9 mouse cellular contexts compared by ENCODE assay signal in the genomic region with DNA sequence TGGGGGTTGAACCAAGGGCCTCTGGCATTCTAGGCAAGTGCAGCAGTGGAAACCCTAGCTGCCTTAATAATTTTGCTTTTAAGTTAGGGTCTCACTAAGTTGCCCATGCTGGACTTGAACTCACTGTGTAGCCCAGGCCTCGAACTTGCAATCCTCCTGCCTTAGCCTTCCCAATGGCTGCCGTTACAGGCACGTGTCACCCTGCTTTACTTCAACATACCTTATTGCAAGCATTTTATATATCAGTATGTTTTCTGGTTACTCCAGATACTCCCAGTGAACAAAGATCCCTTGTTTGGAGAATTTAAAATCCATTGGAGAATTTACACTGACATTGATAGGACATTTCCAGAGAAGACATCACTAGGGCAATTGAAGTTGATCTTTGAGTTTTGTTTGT. TPM values are rescaled to one million over a fixed set of nuclear protein-coding genes. Genes with fewer than 3 reads are reported as not detected.
A peak's percentile ranks its signal among the peaks of the same experiment; 100 is the strongest.
DNase-seq lines count a peak whose midpoint lies in the region; ATAC-seq and TF ChIP-seq lines count a peak whose summit lies in the region.
"Had no signal": no experiment of that assay in that cellular context is flagged by ENCODE, and none has a peak within 500 bp of the region (broad histone marks: within the 10 kb centered on the region; RNA-seq: fewer than 3 reads in every experiment).

No protein-coding gene starts in this region.

- H3K4me3 ChIP-seq in heart, postnatal 0 days (ENCODE audit: low read depth, low read length), result peak overlapping the region; percentile 92
- H3K4me3 ChIP-seq in bone marrow macrophage, adult 2 months (ENCODE audit: insufficient read depth, low read length), result peak overlapping the region; percentile 92
- H3K4me3 ChIP-seq in hindbrain, embryonic 13.5 days, result peak overlapping the region; percentile 69
- H3K4me3 ChIP-seq in midbrain, embryonic 13.5 days (replicated peaks), result peak overlapping the region; percentile 83

- TF ChIP-seq CTCF in heart, postnatal 0 days (IDR thresholded peaks at IDR 0.05; ENCODE audit: low read depth), result no peak
- TF ChIP-seq CTCF in bone marrow macrophage, adult 2 months (IDR thresholded peaks at IDR 0.05; ENCODE audit: low read depth, low read length), result no peak

- 0 out of 2 replicates have a peak, but pooled peaks cover 3% of the 10 kb centered on the region for H3K36me3 ChIP-seq in heart, postnatal 0 days (replicated peaks; ENCODE audit: control insufficient read depth, insufficient read depth, low read length)
- H3K36me3 ChIP-seq in hindbrain, embryonic 13.5 days, result no peaks in the 10 kb centered on the region
- H3K36me3 ChIP-seq in midbrain, embryonic 13.5 days, result peaks cover 3% of the 10 kb centered on the region; the same call in 1 of the 2 replicates

- H3K27ac ChIP-seq in heart, postnatal 0 days (ENCODE audit: low read depth), result 0 out of 2 replicates have a peak overlapping the region, but pooled peaks have one; percentile 89
- no peak overlapping the region for H3K27ac ChIP-seq in bone marrow macrophage, adult 2 months (ENCODE audit: insufficient read depth, low read depth, low read length)
- peak overlapping the region; percentile 92 for H3K27ac ChIP-seq in hindbrain, embryonic 13.5 days
- H3K27ac ChIP-seq in midbrain, embryonic 13.5 days, result peak overlapping the region; percentile 87; the same call in 1 of the 2 replicates

- no peaks in the 10 kb centered on the region for H3K27me3 ChIP-seq in heart, postnatal 0 days (ENCODE audit: control insufficient read depth, insufficient read depth, low read length)
- H3K27me3 ChIP-seq in hindbrain, embryonic 13.5 days, result no peaks in the 10 kb centered on the region
- H3K27me3 ChIP-seq in midbrain, embryonic 13.5 days, result no peaks in the 10 kb centered on the region
- H3K27me3 ChIP-seq: Patski had no signal

- 0 out of 2 replicates have a peak overlapping the region, but pooled peaks have one; percentile 90 for H3K9ac ChIP-seq in heart, postnatal 0 days (replicated peaks; ENCODE audit: low read depth, low read length)
- H3K9ac ChIP-seq in hindbrain, embryonic 13.5 days, result peak overlapping the region; percentile 87
- H3K9ac ChIP-seq in midbrain, embryonic 13.5 days (replicated peaks), result peak overlapping the region; percentile 85

- 94% methylated on average over 3 of the region's 3 CpGs for WGBS in heart, postnatal 0 days
- 93% methylated on average over 3 of the region's 3 CpGs for WGBS in hindbrain, embryonic 13.5 days
- 95% methylated on average over 3 of the region's 3 CpGs for WGBS in midbrain, embryonic 13.5 days

- intact Hi-C loops in heart, postnatal 36 days (cut with DNase I), result no loop called here

- no peaks in the 10 kb centered on the region for H3K9me3 ChIP-seq in heart, postnatal 0 days (replicated peaks; ENCODE audit: control insufficient read depth, low read length)
- H3K9me3 ChIP-seq in hindbrain, embryonic 13.5 days, result no peaks in the 10 kb centered on the region
- no peaks in the 10 kb centered on the region for H3K9me3 ChIP-seq in midbrain, embryonic 13.5 days

- TF ChIP-seq POLR2A in bone marrow macrophage, adult 2 months (IDR thresholded peaks at IDR 0.05; ENCODE audit: borderline replicate concordance, low read depth, low read length), result no peak

- H3K4me1 ChIP-seq in heart, postnatal 0 days (ENCODE audit: control insufficient read depth, insufficient read depth), result peaks cover 12% of the 10 kb centered on the region
- H3K4me1 ChIP-seq in bone marrow macrophage, adult 2 months (ENCODE audit: control insufficient read depth, insufficient read depth, low read length), result peaks cover 11% of the 10 kb centered on the region; the same call in 1 of the 2 replicates
- H3K4me1 ChIP-seq in hindbrain, embryonic 13.5 days (replicated peaks), result peaks cover 12% of the 10 kb centered on the region
- H3K4me1 ChIP-seq in midbrain, embryonic 13.5 days (replicated peaks), result peaks cover 14% of the 10 kb centered on the region

- peak overlapping the region; percentile 97 for H3K4me2 ChIP-seq in heart, postnatal 0 days (ENCODE audit: low read depth, low read length)
- peak overlapping the region; percentile 77 for H3K4me2 ChIP-seq in hindbrain, embryonic 13.5 days
- peak overlapping the region; percentile 82 for H3K4me2 ChIP-seq in midbrain, embryonic 13.5 days (replicated peaks)

- ATAC-seq in heart, postnatal 0 days (ENCODE audit: insufficient read depth, low read depth), result no peak
- no peak for ATAC-seq in hindbrain, embryonic 13.5 days (ENCODE audit: low FRiP score)
- ATAC-seq in midbrain, embryonic 13.5 days, result no peak

- no peak for TF ChIP-seq EP300 in heart, postnatal 0 days (IDR thresholded peaks at IDR 0.05; ENCODE audit: low read depth)

- no peak for DNase-seq in heart, postnatal 0 days (ENCODE audit: low spot score)
- no peak for DNase-seq in heart, postnatal 36 days
- DNase-seq in layer of hippocampus, adult 9-11 months, result no peak
- no peak for DNase-seq in frontal cortex, postnatal 25 days (ENCODE audit: low spot score in 2 of 2)
- no peak for DNase-seq in cerebellum, adult 8-10 months

RNA-seq across cellular contexts. Expression of a gene that starts 0.8 kb away (rescaled TPM):
- 0.99 and 4.4 TPM in 2 replicates for total RNA-seq in heart, postnatal 0 days (2014; rRNA removed; ENCODE audit: low replicate concordance)
- polyA plus RNA-seq in heart, postnatal 0 days (2015; fragmentation: Nextera tagmentation; extraction: Ambion mirVana), result 2.5 and 2.7 TPM in 2 replicates
- 1 to 10 TPM; 1.4 to 2.0 TPM for total RNA-seq in heart, postnatal 36 days (2021)
- 1.9 TPM in 2 replicates for polyA plus RNA-seq in bone marrow macrophage, adult 2 months (2012; ENCODE audit: insufficient read depth, insufficient read length, missing spikeins)
- 8.0 TPM in 2 replicates for polyA plus RNA-seq in hindbrain, embryonic 13.5 days (2015; fragmentation: Nextera tagmentation; extraction: Ambion mirVana)
- polyA plus RNA-seq in midbrain, embryonic 13.5 days (2015; fragmentation: Nextera tagmentation; extraction: Ambion mirVana), result 10.8 and 10.9 TPM in 2 replicates

RNA-seq across cellular contexts. Expression of a gene that starts 18.1 kb away (rescaled TPM):
- 0.04 TPM in 1 of 2 replicates, not detected in the other for total RNA-seq in heart, postnatal 0 days (2014; rRNA removed; ENCODE audit: low replicate concordance)
- polyA plus RNA-seq in heart, postnatal 0 days (2015; fragmentation: Nextera tagmentation; extraction: Ambion mirVana), result 0.03 and 0.10 TPM in 2 replicates
- total RNA-seq in heart, postnatal 36 days (2021), result not detected
- polyA plus RNA-seq in bone marrow macrophage, adult 2 months (2012; ENCODE audit: insufficient read depth, insufficient read length, missing spikeins), result not detected in 2 replicates
- polyA plus RNA-seq in hindbrain, embryonic 13.5 days (2015; fragmentation: Nextera tagmentation; extraction: Ambion mirVana), result 5.4 and 7.4 TPM in 2 replicates
- polyA plus RNA-seq in midbrain, embryonic 13.5 days (2015; fragmentation: Nextera tagmentation; extraction: Ambion mirVana), result 2.2 and 2.5 TPM in 2 replicates
- polyA plus RNA-seq: Patski had no signal

RNA-seq across cellular contexts. Expression of a gene that starts 52.6 kb away (rescaled TPM):
- 29.5 and 44.2 TPM in 2 replicates for total RNA-seq in heart, postnatal 0 days (2014; rRNA removed; ENCODE audit: low replicate concordance)
- 10.2 and 12.4 TPM in 2 replicates for polyA plus RNA-seq in heart, postnatal 0 days (2015; fragmentation: Nextera tagmentation; extraction: Ambion mirVana)
- 10 to 100 TPM; 29.6 to 38.7 TPM for total RNA-seq in heart, postnatal 36 days (2021)
- 0.12 TPM in 1 of 2 replicates, not detected in the other for polyA plus RNA-seq in bone marrow macrophage, adult 2 months (2012; ENCODE audit: insufficient read depth, insufficient read length, missing spikeins)
- 5.7 and 6.5 TPM in 2 replicates for polyA plus RNA-seq in hindbrain, embryonic 13.5 days (2015; fragmentation: Nextera tagmentation; extraction: Ambion mirVana)
- polyA plus RNA-seq in midbrain, embryonic 13.5 days (2015; fragmentation: Nextera tagmentation; extraction: Ambion mirVana), result 4.0 and 4.9 TPM in 2 replicates
- polyA plus RNA-seq: Patski had no signal
